ENCODE assay signal across 8 mouse cellular contexts in genomic region chr5:65175035-65175917, GRCm38 (mm10). TPM values are rescaled to one million over a fixed set of nuclear protein-coding genes. Genes with fewer than 3 reads are reported as not detected.
A peak's percentile ranks its signal among the peaks of the same experiment; 100 is the strongest.
DNase-seq lines count a peak whose midpoint lies in the region; ATAC-seq lines count a peak whose summit lies in the region.

No protein-coding gene starts in this region.

- H3K4me2 ChIP-seq in midbrain, embryonic 14.5 days (ENCODE audit: low read length), result peak overlapping the region; percentile 43

- DNase-seq in brain, embryonic 18.5 days (ENCODE audit: low read depth, low spot score), result peak; percentile 42
- DNase-seq in frontal cortex, postnatal 25 days (ENCODE audit: low spot score in 2 of 2), result peak; percentile 38 to 49
- DNase-seq in left cerebral cortex, adult 11 months (ENCODE audit: low spot score), result peak; percentile 73
- DNase-seq in midbrain, embryonic 14.5 days, result peak; percentile 79
- no peak for DNase-seq in spleen, postnatal 14 days (ENCODE audit: low spot score in 2 of 2)

- 53% methylated on average over 26 of the region's 26 CpGs for WGBS in midbrain, embryonic 14.5 days

- H3K36me3 ChIP-seq in erythroblast, embryonic 14.5 days (ENCODE audit: control insufficient read depth), result no peaks in the 10 kb centered on the region
- H3K36me3 ChIP-seq in midbrain, embryonic 14.5 days (ENCODE audit: control insufficient read depth, insufficient read depth, low read length), result no peaks in the 10 kb centered on the region

- no peak overlapping the region for H3K9ac ChIP-seq in midbrain, embryonic 14.5 days (replicated peaks; ENCODE audit: low read length)

- peak overlapping the region; percentile 73 for H3K27ac ChIP-seq in midbrain, embryonic 14.5 days (replicated peaks; ENCODE audit: low read depth, low read length)

- ATAC-seq in erythroblast, adult 5-6 weeks (replicated peaks; ENCODE audit: low FRiP score, poor library complexity, severe bottlenecking), result no peak
- ATAC-seq in midbrain, embryonic 14.5 days (ENCODE audit: low FRiP score, low TSS enrichment), result peak; percentile 77; the same call in 1 of the 2 replicates
- ATAC-seq in erythroid progenitor cell, adult 5-6 weeks (replicated peaks; ENCODE audit: low FRiP score, poor library complexity, severe bottlenecking), result no peak

- H3K9me3 ChIP-seq in erythroblast, embryonic 14.5 days (ENCODE audit: control insufficient read depth, low read length), result no peaks in the 10 kb centered on the region
- no peaks in the 10 kb centered on the region for H3K9me3 ChIP-seq in midbrain, embryonic 14.5 days (ENCODE audit: control insufficient read depth, low read length)

- H3K4me3 ChIP-seq in erythroblast, embryonic 14.5 days (replicated peaks), result peak overlapping the region; percentile 27
- no peak overlapping the region; the same call in 1 of the 2 replicates for H3K4me3 ChIP-seq in midbrain, embryonic 14.5 days (replicated peaks; ENCODE audit: low read depth, low read length)

- H3K4me1 ChIP-seq in erythroblast, embryonic 14.5 days (ENCODE audit: control insufficient read depth), result no peaks in the 10 kb centered on the region
- H3K4me1 ChIP-seq in midbrain, embryonic 14.5 days (ENCODE audit: control insufficient read depth, insufficient read depth, low read length), result peaks cover 13% of the 10 kb centered on the region

- H3K27me3 ChIP-seq in erythroblast, embryonic 14.5 days (ENCODE audit: control insufficient read depth), result no peaks in the 10 kb centered on the region
- H3K27me3 ChIP-seq in midbrain, embryonic 14.5 days (ENCODE audit: control insufficient read depth, insufficient read depth, low read length), result no peaks in the 10 kb centered on the region

RNA-seq across cellular contexts. Expression of gene Wdr19, which starts 24.2 kb away (rescaled TPM):
- polyA plus RNA-seq in erythroblast, embryonic 14.5 days (2012), result 0.03 TPM in 1 of 2 replicates, not detected in the other
- total RNA-seq in erythroblast, adult 5-6 weeks (2015; ENCODE audit: low replicate concordance), result 0.58 and 0.63 TPM in 2 replicates
- 0.42 and 1.2 TPM in 2 replicates for total RNA-seq in erythroblast, adult 5-6 weeks (2017; ENCODE audit: low replicate concordance)
- polyA plus RNA-seq in midbrain, embryonic 14.5 days (2014; fragmentation: Nextera tagmentation; extraction: Ambion mirVana), result 11.3 and 18.3 TPM in 2 replicates
- 0.42 and 2.2 TPM in 2 replicates for total RNA-seq in erythroid progenitor cell, adult 5-6 weeks (2015; ENCODE audit: low replicate concordance)
- 0.13 and 0.61 TPM in 2 replicates for total RNA-seq in erythroid progenitor cell, adult 5-6 weeks (2017; ENCODE audit: low replicate concordance)

Comparison
In these comparisons a context has a peak if more than half of its experiments do, and no peak if none do; other contexts are left out.
1. DNase-seq: peak in brain, embryonic 18.5 days (single experiment), frontal cortex, postnatal 25 days (2 of 2), left cerebral cortex, adult 11 months (single experiment) and midbrain, embryonic 14.5 days (single experiment); none in spleen, postnatal 14 days (0 of 2).